Mouse (Mus musculus): ENCODE results near the gene Gm15093. TPM values are rescaled to one million over a fixed set of nuclear protein-coding genes. Genes with fewer than 3 reads are reported as not detected.
"Not testable (repeated sequence)": the region's sequence is repeated elsewhere in the genome, so short reads cannot be mapped to it uniquely, and the experiment has no call there.

The Gm15093 gene
- not detected for total RNA-seq (2021)
- long read RNA-seq, experiment 1, result 0 reads
- long read RNA-seq, experiment 2, result 0 reads

- not testable (repeated sequence) for DNase-seq (ENCODE audit: low spot score in 2 of 2)
These were observed at the start of gene Gm15093 for GRCm38 (mm10) chrX:149272077-149272476. Gene Gm15093, plus strand, starts transcription at chrX:149272377.

Other genes starting within 250 kb of the Gm15093 start
- not detected for gene Ott, start 198.1 kb upstream of the Gm15093 start, total RNA-seq (2021)
- not detected for gene Gm15085, start 175.2 kb downstream of the Gm15093 start, total RNA-seq (2021)